ENCODE assay signal across 10 mouse cellular contexts in genomic region chr13:68997821-68998551, GRCm38 (mm10). TPM values are rescaled to one million over a fixed set of nuclear protein-coding genes. Genes with fewer than 3 reads are reported as not detected.
DNase-seq lines count a peak whose midpoint lies in the region; ATAC-seq lines count a peak whose summit lies in the region.
"Had no signal": no experiment of that assay in that cellular context is flagged by ENCODE, and none has a peak within 500 bp of the region (broad histone marks: within the 10 kb centered on the region; RNA-seq: fewer than 3 reads in every experiment).

No protein-coding gene starts in this region.

- no peak overlapping the region for H3K9ac ChIP-seq in heart, embryonic 12.5 days
- peak overlapping the region; percentile 84 for H3K9ac ChIP-seq in lung, embryonic 16.5 days (ENCODE audit: low read length)
- peak overlapping the region; percentile 68 for H3K9ac ChIP-seq in stomach, embryonic 14.5 days (replicated peaks; ENCODE audit: low read depth, low read length)

- H3K4me3 ChIP-seq in heart, embryonic 12.5 days, result peak overlapping the region; percentile 69
- H3K4me3 ChIP-seq in lung, embryonic 16.5 days (ENCODE audit: low read length), result peak overlapping the region; percentile 73
- peak overlapping the region; percentile 61 for H3K4me3 ChIP-seq in stomach, embryonic 14.5 days (ENCODE audit: low read depth, low read length)

- H3K27me3 ChIP-seq in heart, embryonic 12.5 days (replicated peaks), result peaks cover 57% of the 10 kb centered on the region
- peaks cover 12% of the 10 kb centered on the region for H3K27me3 ChIP-seq in lung, embryonic 16.5 days (ENCODE audit: control insufficient read depth, insufficient read depth, low read depth, low read length)
- H3K27me3 ChIP-seq in stomach, embryonic 14.5 days (ENCODE audit: control insufficient read depth, insufficient read depth, low read length), result no peaks in the 10 kb centered on the region
- H3K27me3 ChIP-seq: CH12.LX had no signal

- no peak for DNase-seq in heart, postnatal 25 days (ENCODE audit: low spot score)
- DNase-seq in brain, adult 2 months (ENCODE audit: low read depth, low spot score), result peak; percentile 58
- DNase-seq in gastrocnemius, postnatal 10 days, result peak; percentile 20
- no peak for DNase-seq in spleen, postnatal 4 days (ENCODE audit: low spot score in 2 of 2)
- DNase-seq in adipocyte (ENCODE audit: low spot score), result no peak

- peak overlapping the region; percentile 94 for H3K4me2 ChIP-seq in heart, embryonic 12.5 days
- peak overlapping the region; percentile 74 for H3K4me2 ChIP-seq in lung, embryonic 16.5 days (ENCODE audit: low read depth, low read length)
- peak overlapping the region; percentile 92 for H3K4me2 ChIP-seq in stomach, embryonic 14.5 days (replicated peaks; ENCODE audit: low read depth, low read length)

- intact Hi-C loops in heart, postnatal 25 days (cut with DNase I), result no loop called here

- 9% methylated on average over 22 of the region's 22 CpGs for WGBS in heart, embryonic 12.5 days
- 5% methylated on average over 22 of the region's 22 CpGs for WGBS in lung, embryonic 16.5 days
- 6% methylated on average over 22 of the region's 22 CpGs for WGBS in stomach, embryonic 14.5 days

- no peaks in the 10 kb centered on the region for H3K9me3 ChIP-seq in heart, embryonic 12.5 days (replicated peaks)
- no peaks in the 10 kb centered on the region for H3K9me3 ChIP-seq in lung, embryonic 16.5 days (ENCODE audit: control insufficient read depth, low read length)
- no peaks in the 10 kb centered on the region for H3K9me3 ChIP-seq in stomach, embryonic 14.5 days (ENCODE audit: control insufficient read depth, low read depth, low read length)

- no peaks in the 10 kb centered on the region for H3K36me3 ChIP-seq in heart, embryonic 12.5 days
- no peaks in the 10 kb centered on the region for H3K36me3 ChIP-seq in lung, embryonic 16.5 days (ENCODE audit: control insufficient read depth, insufficient read depth, low read length)
- no peaks in the 10 kb centered on the region for H3K36me3 ChIP-seq in stomach, embryonic 14.5 days (ENCODE audit: control insufficient read depth, insufficient read depth, low read length)

- H3K27ac ChIP-seq in heart, embryonic 12.5 days (ENCODE audit: poor library complexity, severe bottlenecking), result no peak overlapping the region
- H3K27ac ChIP-seq in lung, embryonic 16.5 days (ENCODE audit: low read length), result peak overlapping the region; percentile 88
- H3K27ac ChIP-seq in stomach, embryonic 14.5 days (ENCODE audit: low read length), result no peak overlapping the region

- no peak for ATAC-seq in heart, embryonic 12.5 days (ENCODE audit: insufficient number of reproducible peaks, low FRiP score)
- no peak for ATAC-seq in lung, embryonic 16.5 days (ENCODE audit: low read depth)
- ATAC-seq in stomach, embryonic 14.5 days (ENCODE audit: insufficient number of reproducible peaks, insufficient read depth, low FRiP score, low read depth), result no peak

- peaks cover 12% of the 10 kb centered on the region for H3K4me1 ChIP-seq in heart, embryonic 12.5 days (replicated peaks)
- H3K4me1 ChIP-seq in lung, embryonic 16.5 days (replicated peaks; ENCODE audit: control insufficient read depth, insufficient read depth, low read length), result no peaks in the 10 kb centered on the region; the same call in 1 of the 2 replicates
- peaks cover 9% of the 10 kb centered on the region; the same call in 1 of the 2 replicates for H3K4me1 ChIP-seq in stomach, embryonic 14.5 days (ENCODE audit: control insufficient read depth, insufficient read depth, low read length)

RNA-seq across cellular contexts. Expression of gene Adcy2, which starts 1.4 kb away (rescaled TPM):
- 0.57 and 0.97 TPM in 2 replicates for polyA plus RNA-seq in heart, embryonic 12.5 days (2016; fragmentation: Nextera tagmentation; extraction: Ambion mirVana)
- total RNA-seq in heart, postnatal 25 days (2021), result under 1 TPM; 0.42 to 0.44 TPM
- 10 to 100 TPM; 27.6 to 46.7 TPM for total RNA-seq in gastrocnemius, postnatal 10 days (2021)
- 9.1 and 12.2 TPM in 2 replicates for polyA plus RNA-seq in lung, embryonic 16.5 days (2015; fragmentation: Nextera tagmentation; extraction: Ambion mirVana)
- 4.7 and 5.0 TPM in 2 replicates for polyA plus RNA-seq in stomach, embryonic 14.5 days (2014; fragmentation: Nextera tagmentation; extraction: Ambion mirVana)
- total RNA-seq: CH12.LX; hematopoietic stem cell, adult 5-6 weeks had no signal

Comparison
In these comparisons a context has a peak if more than half of its experiments do, and no peak if none do; other contexts are left out.
1. DNase-seq: peak in brain, adult 2 months (single experiment) and gastrocnemius, postnatal 10 days (single experiment); none in heart, postnatal 25 days (single experiment), spleen, postnatal 4 days (0 of 2) and adipocyte (single experiment).
2. Peak in every context shown above with its lines, with median percentiles within 50 percentile points of each other: H3K4me2 ChIP-seq and H3K4me3 ChIP-seq.